Mouse (Mus musculus) stomach, embryonic 16.5 days (tissue): Measurements from ENCODE around the gene Epha2. TPM values are rescaled to one million over a fixed set of nuclear protein-coding genes. Genes with fewer than 3 reads are reported as not detected.

Experiments used
- ATAC-seq: fragments of 200-750 bp; cut with Nextera tagmentation; 2 replicates; pipeline ENCODE4 v1.8.0; 2017; ENCODE audit warnings: moderate number of reproducible peaks, moderate TSS enrichment; ENCODE audit not compliant: insufficient read depth, low FRiP score
- H3K27ac ChIP-seq: fragments of 300-500 bp; sonication (generic); 2 replicates; pipeline ENCODE4 v1.5.1; 2014; ENCODE audit warnings: low read length
- H3K27me3 ChIP-seq: fragments of 300-500 bp; sonication (generic); 2 replicates; pipeline ENCODE4 v1.6.1; 2014; ENCODE audit warnings: low read length, control low read depth, mixed read lengths; ENCODE audit not compliant: control insufficient read depth, insufficient read depth
- H3K36me3 ChIP-seq: fragments of 300-500 bp; sonication (generic); 2 replicates; pipeline ENCODE4 v1.6.1; 2014; ENCODE audit warnings: low read length; ENCODE audit not compliant: control insufficient read depth, insufficient read depth
- H3K4me1 ChIP-seq: fragments of 300-500 bp; sonication (generic); 2 replicates; pipeline ENCODE4 v1.6.1; 2014; ENCODE audit warnings: low read length, control low read depth, mixed read lengths; ENCODE audit not compliant: control insufficient read depth, insufficient read depth
- H3K4me2 ChIP-seq: fragments of 300-500 bp; sonication (generic); 2 replicates; pipeline ENCODE4 v1.6.1; 2014; ENCODE audit warnings: low read depth, low read length, mixed read lengths
- H3K4me3 ChIP-seq: fragments of 300-500 bp; sonication (generic); replicated peaks from 2 replicates; pipeline ENCODE4 v1.5.1; 2014; ENCODE audit warnings: mild to moderate bottlenecking, low read length
- H3K9ac ChIP-seq: fragments of 300-500 bp; sonication (generic); 2 replicates; pipeline ENCODE4 v1.6.1; 2014; ENCODE audit warnings: low read length
- H3K9me3 ChIP-seq: fragments of 300-500 bp; sonication (generic); replicated peaks from 2 replicates; pipeline ENCODE4 v1.6.1; 2016; ENCODE audit warnings: low read length, control low read depth; ENCODE audit not compliant: control insufficient read depth
- WGBS: fragments of 180-500 bp; shearing (Covaris S2); extraction: QIAGEN DNeasy Blood & Tissue Kit; methylation state at CpG from one replicate; pipeline ENCODE4 v1.1.7; 2014; 5-methylcytosine and 5-hydroxymethylcytosine counted together
- polyA plus RNA-seq: library from polyadenylated mRNA; unstranded; fragments of >200 nt; fragmentation: Nextera tagmentation; extraction: Ambion mirVana; gene quantifications from 2 replicates; pipeline ENCODE4 v1.2.1, GENCODE M21; 2015

Gene Epha2
- polyA plus RNA-seq, 1 experiment from 2014 or later = 9.5 TPM

- Histone ChIP-seq H3K4me2 (peak overlapping the region; percentile 64), H3K27me3 (peaks cover 24% of the 10 kb centered on the region), H3K36me3 (no peaks in the 10 kb centered on the region), H3K9me3 (no peaks in the 10 kb centered on the region), H3K4me1 (peaks cover 28% of the 10 kb centered on the region), H3K4me3 (peak overlapping the region; percentile 35), H3K27ac (no peak overlapping the region), H3K9ac (peak overlapping the region; percentile 65)
- ATAC-seq = no peak
- WGBS = 3% methylated on average over 47 of the region's 47 CpGs
Measured at GRCm38 (mm10) chr4:141291571-141292375, 9.3 kb upstream of the Epha2 start.

- peaks cover 12% of the 10 kb centered on the region for H3K4me1 ChIP-seq
- H3K9ac ChIP-seq = peak overlapping the region; percentile 18; the same call in 1 of the 2 replicates
- H3K4me3 ChIP-seq = no peak overlapping the region
- H3K9me3 ChIP-seq = no peaks in the 10 kb centered on the region
- peak overlapping the region; percentile 11 for H3K4me2 ChIP-seq
- no peaks in the 10 kb centered on the region for H3K36me3 ChIP-seq
- WGBS = 11% methylated on average over 15 of the region's 15 CpGs
- peaks cover 13% of the 10 kb centered on the region for H3K27me3 ChIP-seq
- 0 out of 2 replicates have a peak, but pooled peaks have one; percentile 14 for ATAC-seq
- H3K27ac ChIP-seq = no peak overlapping the region
Measured at GRCm38 (mm10) chr4:141295774-141296186, 5.3 kb upstream of the Epha2 start.

GRCm38 (mm10) chr4:141297934-141298333, 3.1 kb upstream of the Epha2 start:
- H3K4me1 ChIP-seq = peaks cover 14% of the 10 kb centered on the region; the same call in 1 of the 2 replicates
- peaks cover 11% of the 10 kb centered on the region for H3K27me3 ChIP-seq
- no peaks in the 10 kb centered on the region for H3K9me3 ChIP-seq
- no peak overlapping the region for H3K27ac ChIP-seq
- WGBS = 71% methylated on average over 7 of the region's 7 CpGs
- ATAC-seq = no peak
- H3K4me3 ChIP-seq = no peak overlapping the region
- no peak overlapping the region for H3K9ac ChIP-seq
- no peaks in the 10 kb centered on the region for H3K36me3 ChIP-seq
- no peak overlapping the region for H3K4me2 ChIP-seq

GRCm38 (mm10) chr4:141299356-141299755, 1.7 kb upstream of the Epha2 start:
- Histone ChIP-seq H3K4me2 (no peak overlapping the region), H3K9ac (no peak overlapping the region), H3K4me1 (peaks cover 20% of the 10 kb centered on the region; the same call in 1 of the 2 replicates), H3K36me3 (no peaks in the 10 kb centered on the region), H3K4me3 (no peak overlapping the region), H3K9me3 (no peaks in the 10 kb centered on the region), H3K27me3 (peaks cover 5% of the 10 kb centered on the region; the same call in 1 of the 2 replicates), H3K27ac (no peak overlapping the region)
- WGBS = 64% methylated on average over 13 of the region's 13 CpGs
- no peak for ATAC-seq

DNA sequence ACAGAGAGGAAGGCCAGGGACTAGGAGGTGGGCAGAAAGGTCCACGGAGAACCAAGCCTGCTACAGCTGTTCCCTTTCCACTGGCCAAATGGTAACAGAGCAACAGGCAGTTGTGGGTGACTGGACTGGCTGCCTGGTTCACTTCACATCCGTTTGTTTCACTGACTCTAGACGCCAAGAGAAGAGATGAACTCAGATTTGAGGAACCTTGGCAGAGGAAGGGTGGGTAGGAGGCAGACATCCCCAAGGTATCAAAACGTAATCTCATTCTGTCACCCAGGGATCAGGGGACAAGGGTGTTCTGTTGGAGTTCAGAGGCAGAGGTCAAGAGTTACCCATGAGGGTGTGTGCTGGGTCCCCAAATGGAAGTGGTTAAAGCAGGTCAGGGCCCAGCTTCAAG, 844 bp upstream of the Epha2 start:
- Histone ChIP-seq H3K27ac (no peak overlapping the region), H3K36me3 (no peaks in the 10 kb centered on the region), H3K4me1 (peaks cover 20% of the 10 kb centered on the region; the same call in 1 of the 2 replicates), H3K4me2 (no peak overlapping the region), H3K4me3 (no peak overlapping the region), H3K9me3 (no peaks in the 10 kb centered on the region), H3K27me3 (peaks cover 5% of the 10 kb centered on the region; the same call in 1 of the 2 replicates), H3K9ac (no peak overlapping the region)
- ATAC-seq = no peak
- WGBS = 69% methylated on average over 4 of the region's 4 CpGs

DNA sequence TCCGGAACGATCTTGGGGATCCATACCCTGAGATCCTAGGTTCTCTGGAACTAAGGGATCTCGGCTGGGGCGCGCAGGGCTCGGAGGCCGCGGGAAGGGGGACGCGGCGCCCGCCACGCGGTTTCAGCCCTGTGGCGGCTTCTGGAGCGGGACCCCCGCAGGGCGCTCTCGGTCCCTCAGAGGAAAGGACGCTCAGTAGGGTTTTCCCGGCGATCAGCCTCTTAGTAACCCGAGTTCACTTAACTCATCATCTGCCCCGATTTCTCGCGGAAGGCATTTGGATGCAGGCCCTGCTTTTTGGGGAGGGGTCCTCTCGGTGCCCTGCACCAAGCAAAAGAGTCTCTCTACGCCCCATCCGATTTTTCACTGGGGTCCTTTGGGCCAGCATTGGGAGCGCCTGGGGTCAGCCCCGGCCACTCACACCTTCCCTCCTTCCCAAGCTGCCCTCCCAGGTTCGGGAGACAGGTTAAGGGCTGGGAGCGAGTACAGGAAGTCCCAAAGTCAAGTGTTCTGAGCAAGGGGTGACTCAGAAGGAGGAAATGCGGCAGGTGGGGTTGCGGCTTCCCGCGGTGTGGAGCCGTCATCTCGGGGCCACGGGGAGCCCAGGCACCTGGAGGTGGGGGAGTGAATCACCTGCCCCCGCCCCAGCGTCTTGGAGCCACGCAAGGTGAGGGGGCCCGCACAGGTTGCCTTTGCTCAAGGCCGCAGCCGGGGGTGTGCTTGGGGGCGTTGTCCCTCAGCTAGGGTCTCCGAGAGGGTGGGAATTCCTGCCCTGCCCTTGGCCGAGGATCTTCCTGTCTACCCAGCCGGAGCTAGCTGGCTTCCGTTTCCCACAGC, 769 bp downstream of the Epha2 start:
- ATAC-seq = peak; percentile 59; the same call in 1 of the 2 replicates
- WGBS = under 1% methylated on average over 50 of the region's 51 CpGs

GRCm38 (mm10) chr4:141302428-141303401, 1.7 kb downstream of the Epha2 start:
- peak overlapping the region; percentile 90 for H3K9ac ChIP-seq
- H3K36me3 ChIP-seq = no peaks in the 10 kb centered on the region
- peaks cover 5% of the 10 kb centered on the region; the same call in 1 of the 2 replicates for H3K27me3 ChIP-seq
- no peaks in the 10 kb centered on the region for H3K9me3 ChIP-seq
- H3K4me1 ChIP-seq = peaks cover 31% of the 10 kb centered on the region
- peak overlapping the region; percentile 87 for H3K4me2 ChIP-seq
- peak overlapping the region; percentile 80 for H3K27ac ChIP-seq
- WGBS = 23% methylated on average over 27 of the region's 27 CpGs
- peak overlapping the region; percentile 76 for H3K4me3 ChIP-seq
- ATAC-seq = no peak

More for the DNA sequence above, 769 bp downstream of the Epha2 start:
- Histone ChIP-seq H3K9me3 (no peaks in the 10 kb centered on the region), H3K27me3 (peaks cover 5% of the 10 kb centered on the region; the same call in 1 of the 2 replicates), H3K4me2 (peak overlapping the region; percentile 87), H3K4me3 (peak overlapping the region; percentile 76), H3K4me1 (peaks cover 30% of the 10 kb centered on the region), H3K9ac (peak overlapping the region; percentile 90), H3K27ac (peak overlapping the region; percentile 80), H3K36me3 (no peaks in the 10 kb centered on the region)
